Mouse (Mus musculus) kidney, embryonic 16.5 days (tissue): ENCODE measurements around the gene Ulk2. TPM values are rescaled to one million over a fixed set of nuclear protein-coding genes. Genes with fewer than 3 reads are reported as not detected.

ENCODE experiments used
- ATAC-seq: fragments of 200-750 bp; cut with Nextera tagmentation; 2 replicates; pipeline ENCODE4 v1.8.0; 2017; ENCODE audit warnings: moderate TSS enrichment; ENCODE audit not compliant: low FRiP score, low TSS enrichment
- H3K27ac ChIP-seq: fragments of 300-500 bp; sonication (generic); 2 replicates; pipeline ENCODE4 v1.5.1; 2014; ENCODE audit warnings: low read length
- H3K27me3 ChIP-seq: fragments of 300-500 bp; sonication (generic); 2 replicates; pipeline ENCODE4 v1.6.1; 2014; ENCODE audit warnings: low read length, control low read depth, mixed read lengths; ENCODE audit not compliant: insufficient read depth
- H3K36me3 ChIP-seq: fragments of 300-500 bp; sonication (generic); 2 replicates; pipeline ENCODE4 v1.6.1; 2014; ENCODE audit warnings: low read length, control low read depth, mixed read lengths; ENCODE audit not compliant: insufficient read depth
- H3K4me1 ChIP-seq: fragments of 300-500 bp; sonication (generic); 2 replicates; pipeline ENCODE4 v1.6.1; 2014; ENCODE audit warnings: low read length, control low read depth, mixed read lengths; ENCODE audit not compliant: insufficient read depth
- H3K4me2 ChIP-seq: fragments of 300-500 bp; sonication (generic); replicated peaks from 2 replicates; pipeline ENCODE4 v1.6.1; 2014; ENCODE audit warnings: low read depth, low read length
- H3K4me3 ChIP-seq: fragments of 300-500 bp; sonication (generic); 2 replicates; pipeline ENCODE4 v1.5.1; 2014; ENCODE audit warnings: mild to moderate bottlenecking, low read length
- H3K9ac ChIP-seq: fragments of 300-500 bp; sonication (generic); replicated peaks from 2 replicates; pipeline ENCODE4 v1.6.1; 2014; ENCODE audit warnings: low read length
- H3K9me3 ChIP-seq: fragments of 300-500 bp; sonication (generic); 2 replicates; pipeline ENCODE4 v1.6.1; 2016; ENCODE audit warnings: low read length, control low read depth
- WGBS: fragments of 180-500 bp; shearing (Covaris S2); extraction: QIAGEN DNeasy Blood & Tissue Kit; methylation state at CpG from one replicate; pipeline ENCODE4 v1.1.7; 2014; 5-methylcytosine and 5-hydroxymethylcytosine counted together
- polyA plus RNA-seq: library from polyadenylated mRNA; unstranded; fragments of >200 nt; fragmentation: Nextera tagmentation; extraction: Ambion mirVana; gene quantifications from 2 replicates; pipeline ENCODE4 v1.2.1, GENCODE M21; 2015

Gene Ulk2
- polyA plus RNA-seq, 1 experiment from 2014 or later: 10.3 TPM

DNA sequence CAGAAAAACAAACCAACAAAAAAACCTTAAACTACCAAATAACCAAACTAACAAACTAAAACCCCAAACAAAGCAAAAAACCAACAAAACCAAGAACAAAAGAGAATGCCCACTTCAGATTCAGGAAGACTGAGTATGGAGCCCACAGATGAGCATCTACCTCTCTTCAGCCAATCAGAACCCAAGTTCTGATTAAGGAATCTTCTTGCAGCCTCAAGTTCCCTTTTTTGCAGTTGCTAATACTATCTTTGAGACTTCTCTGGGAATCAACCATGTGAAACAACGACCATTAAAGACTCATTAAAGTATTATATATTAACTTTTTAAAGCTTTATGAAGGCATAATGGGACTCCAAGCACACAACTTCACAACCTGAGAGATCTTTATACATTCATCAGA, 117.6 kb downstream of the Ulk2 start:
- ATAC-seq: no peak
- no peak overlapping the region for H3K9ac ChIP-seq
- H3K9me3 ChIP-seq: no peaks in the 10 kb centered on the region
- WGBS: 85% methylated on average over 1 of the region's 1 CpGs
- no peaks in the 10 kb centered on the region for H3K4me1 ChIP-seq
- H3K27ac ChIP-seq: no peak overlapping the region
- H3K4me3 ChIP-seq: no peak overlapping the region
- H3K36me3 ChIP-seq: peaks cover 65% of the 10 kb centered on the region
- H3K4me2 ChIP-seq: no peak overlapping the region
- no peaks in the 10 kb centered on the region for H3K27me3 ChIP-seq

DNA sequence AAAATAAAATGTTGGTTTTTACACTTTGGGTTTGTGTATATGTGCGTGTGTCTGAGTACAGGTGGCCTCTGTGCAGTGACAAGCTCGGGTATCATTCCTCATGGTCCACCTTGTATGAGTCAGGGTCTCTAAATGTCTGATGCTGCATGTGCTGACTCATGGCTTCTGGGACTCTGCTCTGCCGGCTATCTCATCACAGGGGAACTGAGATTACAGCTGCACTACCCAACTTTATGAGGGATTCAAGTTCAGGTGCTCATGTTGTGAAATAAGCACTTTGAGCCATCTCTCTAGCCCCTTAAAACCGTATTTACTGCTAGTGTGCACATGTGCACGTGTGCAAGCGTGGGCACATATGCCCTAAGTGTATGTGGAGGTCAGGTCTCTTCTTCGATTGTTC, 122.2 kb downstream of the Ulk2 start:
- H3K9me3 ChIP-seq: no peaks in the 10 kb centered on the region
- H3K36me3 ChIP-seq: peaks cover 42% of the 10 kb centered on the region
- ATAC-seq: no peak
- 91% methylated on average over 7 of the region's 7 CpGs for WGBS
- H3K4me2 ChIP-seq: no peak overlapping the region
- no peaks in the 10 kb centered on the region for H3K27me3 ChIP-seq
- no peak overlapping the region for H3K27ac ChIP-seq
- peaks cover 7% of the 10 kb centered on the region; the same call in 1 of the 2 replicates for H3K4me1 ChIP-seq
- H3K4me3 ChIP-seq: no peak overlapping the region
- H3K9ac ChIP-seq: no peak overlapping the region

DNA sequence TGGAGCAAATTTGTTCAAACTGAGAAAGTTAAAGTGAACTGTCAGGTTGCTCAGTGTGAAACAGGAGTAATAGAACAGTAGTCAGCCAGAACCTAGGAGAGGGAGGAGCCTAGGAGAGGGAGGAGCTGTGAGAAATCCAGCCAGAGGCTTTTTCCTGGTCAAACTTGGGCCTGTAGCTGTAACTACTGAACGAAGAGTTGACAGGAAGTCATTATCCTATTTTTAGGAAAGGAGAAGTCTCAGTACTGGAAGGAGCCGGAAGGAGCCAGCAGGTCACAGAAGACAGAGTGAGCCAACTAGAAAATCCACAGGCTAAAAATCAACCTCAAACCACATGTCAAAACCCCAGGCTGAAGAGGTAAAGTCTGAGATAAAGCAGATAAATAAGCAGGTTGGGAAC, 126.8 kb downstream of the Ulk2 start:
- Histone ChIP-seq H3K9ac (no peak overlapping the region), H3K9me3 (no peaks in the 10 kb centered on the region), H3K27ac (peak overlapping the region; percentile 25; the same call in 1 of the 2 replicates), H3K4me1 (peaks cover 7% of the 10 kb centered on the region; the same call in 1 of the 2 replicates), H3K4me3 (no peak overlapping the region), H3K4me2 (no peak overlapping the region), H3K27me3 (no peaks in the 10 kb centered on the region), H3K36me3 (peaks cover 18% of the 10 kb centered on the region)
- no peak for ATAC-seq
- 49% methylated on average over 2 of the region's 2 CpGs for WGBS

Other genes starting within 250 kb of the Ulk2 start
- gene Grap, start 201.8 kb downstream of the Ulk2 start, polyA plus RNA-seq: 13.6 and 16.3 TPM in 2 replicates
- gene Fam83g, start 171.0 kb downstream of the Ulk2 start, polyA plus RNA-seq: 3.0 and 3.1 TPM in 2 replicates
- gene Slc5a10, start 134.2 kb downstream of the Ulk2 start, polyA plus RNA-seq: 0.80 and 1.1 TPM in 2 replicates
- 31.7 and 33.3 TPM in 2 replicates for gene Prpsap2, start 93.0 kb downstream of the Ulk2 start, polyA plus RNA-seq
- gene Akap10, start 75.2 kb upstream of the Ulk2 start, polyA plus RNA-seq: 15.8 and 18.7 TPM in 2 replicates
- 7.1 and 9.1 TPM in 2 replicates for gene Specc1, start 101.7 kb upstream of the Ulk2 start, polyA plus RNA-seq